In genomic region chr11:8061573-8061972, GRCm38 (mm10) we compare ENCODE assay signal across 21 mouse cellular contexts.
A peak's percentile ranks its signal among the peaks of the same experiment; 100 is the strongest.
DNase-seq lines count a peak whose midpoint lies in the region; ATAC-seq lines count a peak whose summit lies in the region.
"Had no signal": no experiment of that assay in that cellular context is flagged by ENCODE, and none has a peak within 500 bp of the region (broad histone marks: within the 10 kb centered on the region; RNA-seq: fewer than 3 reads in every experiment).

No protein-coding gene starts in this region.

- no peaks in the 10 kb centered on the region for H3K27me3 ChIP-seq in kidney, embryonic 14.5 days (ENCODE audit: control insufficient read depth, insufficient read depth, low read length)
- no peaks in the 10 kb centered on the region for H3K27me3 ChIP-seq in kidney, embryonic 16.5 days (ENCODE audit: insufficient read depth, low read length)
- H3K27me3 ChIP-seq: embryonic facial prominence, embryonic 13.5 days; embryonic facial prominence, embryonic 15.5 days; forebrain, embryonic 12.5 days had no signal

- H3K4me2 ChIP-seq in kidney, embryonic 14.5 days (replicated peaks; ENCODE audit: low read depth, low read length), result no peak overlapping the region
- H3K4me2 ChIP-seq in kidney, embryonic 16.5 days (replicated peaks; ENCODE audit: low read depth, low read length), result no peak overlapping the region
- H3K4me2 ChIP-seq: embryonic facial prominence, embryonic 13.5 days; embryonic facial prominence, embryonic 15.5 days; forebrain, embryonic 12.5 days had no signal

- H3K36me3 ChIP-seq in kidney, embryonic 14.5 days (ENCODE audit: control insufficient read depth, insufficient read depth, low read length), result no peaks in the 10 kb centered on the region
- H3K36me3 ChIP-seq in kidney, embryonic 16.5 days (ENCODE audit: insufficient read depth, low read length), result no peaks in the 10 kb centered on the region
- H3K36me3 ChIP-seq: embryonic facial prominence, embryonic 13.5 days; embryonic facial prominence, embryonic 15.5 days; forebrain, embryonic 10.5 days; forebrain, embryonic 12.5 days had no signal

- ATAC-seq in kidney, embryonic 14.5 days (ENCODE audit: low FRiP score, low TSS enrichment), result peak; percentile 69; the same call in 1 of the 2 replicates
- ATAC-seq in kidney, embryonic 16.5 days (ENCODE audit: low FRiP score, low TSS enrichment), result peak; percentile 59; the same call in 1 of the 2 replicates
- ATAC-seq: forebrain, embryonic 14.5 days; forebrain, embryonic 16.5 days had no signal

- H3K4me3 ChIP-seq in kidney, embryonic 14.5 days (ENCODE audit: low read length), result no peak overlapping the region
- H3K4me3 ChIP-seq in kidney, embryonic 16.5 days (ENCODE audit: low read length), result no peak overlapping the region
- H3K4me3 ChIP-seq: embryonic facial prominence, embryonic 13.5 days; embryonic facial prominence, embryonic 15.5 days; erythroblast, embryonic 14.5 days; forebrain, embryonic 10.5 days; forebrain, embryonic 12.5 days had no signal

- WGBS in kidney, embryonic 14.5 days, result 48% methylated on average over 3 of the region's 3 CpGs
- WGBS in kidney, embryonic 16.5 days, result 38% methylated on average over 3 of the region's 3 CpGs

- no peak overlapping the region for H3K9ac ChIP-seq in kidney, embryonic 14.5 days (ENCODE audit: low read depth, low read length)
- H3K9ac ChIP-seq in kidney, embryonic 16.5 days (replicated peaks; ENCODE audit: low read length), result no peak overlapping the region
- H3K9ac ChIP-seq: embryonic facial prominence, embryonic 13.5 days; embryonic facial prominence, embryonic 15.5 days; forebrain, embryonic 12.5 days had no signal

- H3K27ac ChIP-seq in kidney, embryonic 14.5 days (ENCODE audit: low read depth, low read length), result no peak overlapping the region
- no peak overlapping the region for H3K27ac ChIP-seq in kidney, embryonic 16.5 days (ENCODE audit: low read length)
- H3K27ac ChIP-seq: embryonic facial prominence, embryonic 13.5 days; embryonic facial prominence, embryonic 15.5 days; forebrain, embryonic 10.5 days; forebrain, embryonic 12.5 days had no signal

- no peaks in the 10 kb centered on the region for H3K9me3 ChIP-seq in kidney, embryonic 14.5 days (ENCODE audit: control insufficient read depth, low read length)
- H3K9me3 ChIP-seq in kidney, embryonic 16.5 days (ENCODE audit: low read length), result no peaks in the 10 kb centered on the region
- H3K9me3 ChIP-seq: embryonic facial prominence, embryonic 13.5 days; embryonic facial prominence, embryonic 15.5 days; forebrain, embryonic 10.5 days; forebrain, embryonic 12.5 days had no signal

- DNase-seq in kidney, postnatal 10 days, result no peak
- DNase-seq in kidney, adult 9 months, result no peak
- DNase-seq: adrenal gland, adult 2 months; adrenal gland, postnatal 10 days; adrenal gland, postnatal 25 days; cerebellum, adult 11 months; cerebellum, adult 18-20 months; cerebellum, adult 8-10 months; cerebellum, adult 9-11 months; cerebellum, postnatal 14 days; cerebellum, postnatal 36 days; embryo, embryonic 11 days had no signal

- H3K4me1 ChIP-seq in kidney, embryonic 14.5 days (ENCODE audit: control insufficient read depth, insufficient read depth, low read length), result no peaks in the 10 kb centered on the region
- H3K4me1 ChIP-seq in kidney, embryonic 16.5 days (ENCODE audit: insufficient read depth, low read length), result no peaks in the 10 kb centered on the region
- H3K4me1 ChIP-seq: embryonic facial prominence, embryonic 13.5 days; embryonic facial prominence, embryonic 15.5 days; forebrain, embryonic 12.5 days had no signal
